Mouse (Mus musculus): ENCODE results near the gene Dip2a. TPM values are rescaled to one million over a fixed set of nuclear protein-coding genes. Genes with fewer than 3 reads are reported as not detected.

The Dip2a gene
- polyA plus RNA-seq, 1 experiment: 19.8 TPM

DNA sequence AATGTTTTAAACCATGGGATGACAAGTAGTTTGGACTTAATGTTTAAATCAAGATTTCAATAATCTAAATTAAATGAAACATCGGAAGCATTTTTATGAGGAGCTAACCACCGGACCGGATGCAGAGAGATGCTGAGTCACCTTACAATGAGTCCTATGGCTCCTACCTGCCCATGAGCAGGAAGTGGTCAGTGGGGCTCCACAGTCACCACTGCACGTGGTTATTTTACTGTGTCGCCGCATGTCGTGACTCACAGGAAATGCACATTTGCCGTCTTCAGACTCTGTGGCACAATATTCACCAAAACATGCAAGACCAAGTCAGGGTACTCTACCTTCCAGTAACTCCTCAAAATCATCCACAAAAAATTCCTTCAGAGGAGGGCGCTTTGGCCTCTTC lies 38.4 kb downstream of the Dip2a start:
- DNase-seq (ENCODE audit: low read depth): no peak

DNA sequence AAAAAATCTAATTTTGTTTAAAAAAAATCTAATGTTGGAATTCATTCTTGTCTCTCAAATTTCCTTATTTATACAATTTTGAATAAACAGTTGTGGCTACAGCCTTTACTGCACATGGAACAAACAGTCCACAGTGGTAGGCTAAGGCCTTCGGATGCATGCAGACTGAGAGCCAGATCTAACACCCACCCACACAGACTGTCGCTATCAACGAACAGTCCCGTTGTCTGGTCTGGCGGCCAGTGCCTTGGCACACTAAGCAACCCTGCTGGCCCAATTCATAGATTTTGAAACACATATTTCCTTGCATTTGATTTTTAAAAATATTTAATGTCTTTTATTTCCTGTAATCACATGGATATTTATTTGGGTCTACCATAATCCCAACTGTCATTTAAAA lies 45.0 kb downstream of the Dip2a start:
- no peak for DNase-seq (ENCODE audit: low read depth)

DNA sequence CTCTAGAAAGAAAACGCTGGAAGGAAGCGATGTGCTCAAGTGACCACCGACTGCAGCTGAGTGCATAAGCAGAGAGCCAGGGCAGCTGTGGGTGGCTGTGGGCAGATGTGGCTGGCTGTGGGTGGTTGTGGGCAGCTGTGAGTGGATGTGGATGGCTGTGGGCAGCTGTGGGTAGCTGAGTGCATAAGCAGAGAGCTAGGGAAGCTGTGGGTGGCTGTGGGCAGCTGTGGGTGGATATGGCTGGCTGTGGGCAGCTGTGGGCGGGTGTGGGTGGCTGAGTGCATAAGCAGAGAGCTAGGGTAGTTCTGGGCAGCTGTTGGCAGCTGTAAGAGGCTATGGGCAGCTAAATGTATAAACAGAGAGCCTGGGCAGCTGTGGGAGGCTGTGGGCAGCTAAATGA lies 51.9 kb downstream of the Dip2a start:
- no peak for DNase-seq (ENCODE audit: low read depth)

DNA sequence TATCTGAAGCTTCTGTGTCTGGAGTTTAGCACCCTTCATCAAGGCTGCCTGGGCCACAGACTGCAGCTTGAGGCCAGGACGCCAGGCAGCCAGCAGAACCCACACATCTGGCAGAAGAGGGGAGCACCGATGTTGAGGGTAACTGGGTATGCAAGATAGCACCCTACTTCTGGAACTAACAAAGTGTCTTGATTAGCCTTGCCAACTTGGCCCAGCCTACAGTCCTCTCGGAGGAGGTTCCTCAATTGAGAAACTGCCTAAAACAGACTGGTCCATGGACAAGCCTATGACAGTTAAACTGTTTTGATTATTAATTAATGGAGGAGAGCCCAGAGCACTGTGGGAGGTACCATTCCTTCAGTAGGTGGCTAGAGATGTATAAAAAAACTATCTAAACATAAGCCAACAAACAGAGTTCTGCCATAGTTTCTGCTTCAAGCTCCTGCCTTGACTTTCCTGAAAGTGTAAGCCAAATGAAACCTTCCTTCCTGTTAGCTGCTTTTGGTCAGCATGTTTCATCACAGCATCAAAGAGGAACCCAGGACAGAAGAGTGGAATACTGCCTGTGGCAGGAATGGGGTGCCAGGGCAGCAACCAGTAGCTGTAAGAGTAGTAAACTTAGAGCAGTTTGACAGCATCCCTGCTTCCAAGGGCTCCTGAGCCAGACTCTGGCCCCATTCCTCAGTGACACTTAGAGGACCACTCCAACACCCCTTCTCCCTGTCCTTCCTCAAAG lies 55.0 kb downstream of the Dip2a start:
- DNase-seq (ENCODE audit: low read depth): no peak

DNA sequence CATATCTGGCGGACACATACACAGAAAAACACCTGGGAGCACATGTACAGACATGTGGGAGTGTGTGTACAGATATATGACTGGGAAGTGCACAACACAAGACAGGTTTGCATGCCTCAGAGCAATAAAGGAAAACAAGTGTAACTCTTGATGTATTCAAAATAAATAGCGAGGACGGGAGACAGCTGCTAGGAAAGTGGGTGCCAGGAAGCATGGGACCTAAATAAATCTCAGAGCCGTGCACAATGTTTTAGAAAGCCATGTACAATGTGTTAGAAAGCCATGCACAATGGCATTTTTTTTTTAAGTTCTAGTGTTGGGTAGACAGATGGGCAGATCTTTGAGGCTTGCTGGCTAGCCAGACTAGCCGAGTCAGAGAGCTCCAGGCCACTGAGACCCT lies 56.0 kb downstream of the Dip2a start:
- DNase-seq (ENCODE audit: low read depth): no peak

DNA sequence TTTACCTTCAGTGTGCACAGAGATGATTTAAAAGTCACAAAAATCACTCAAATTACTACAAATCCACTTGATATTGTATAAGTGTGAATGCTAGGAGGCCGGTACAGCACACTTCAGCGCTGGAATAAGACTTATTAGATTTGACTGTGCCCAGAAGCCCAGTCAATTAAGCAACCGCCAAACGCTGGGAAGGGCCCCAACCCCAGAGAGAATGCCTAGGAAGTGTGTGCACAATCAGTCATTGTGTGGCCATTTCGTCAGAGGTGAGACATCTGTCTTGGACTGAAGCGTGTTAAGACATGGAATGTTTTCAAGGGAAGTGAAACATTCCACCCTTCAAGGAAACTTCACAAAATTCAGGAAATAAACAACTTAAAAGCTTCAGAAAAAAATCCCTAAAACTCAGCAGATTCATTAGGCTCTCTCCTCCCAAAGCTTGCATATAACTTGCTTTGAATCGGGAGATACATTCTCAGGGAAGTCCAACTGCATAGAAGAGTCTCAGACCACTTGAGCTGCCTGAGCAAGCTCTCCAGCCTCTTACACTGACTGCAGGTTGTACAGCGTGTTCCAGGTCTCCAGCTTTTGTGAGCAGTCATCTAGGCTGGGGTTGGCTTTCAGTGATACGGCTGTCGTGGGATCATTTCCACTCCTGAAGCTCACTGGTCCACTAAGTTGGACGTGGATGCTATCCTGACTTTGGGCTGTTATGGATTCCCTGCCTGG lies 56.7 kb downstream of the Dip2a start:
- DNase-seq (ENCODE audit: low read depth): peak; percentile 52

DNA sequence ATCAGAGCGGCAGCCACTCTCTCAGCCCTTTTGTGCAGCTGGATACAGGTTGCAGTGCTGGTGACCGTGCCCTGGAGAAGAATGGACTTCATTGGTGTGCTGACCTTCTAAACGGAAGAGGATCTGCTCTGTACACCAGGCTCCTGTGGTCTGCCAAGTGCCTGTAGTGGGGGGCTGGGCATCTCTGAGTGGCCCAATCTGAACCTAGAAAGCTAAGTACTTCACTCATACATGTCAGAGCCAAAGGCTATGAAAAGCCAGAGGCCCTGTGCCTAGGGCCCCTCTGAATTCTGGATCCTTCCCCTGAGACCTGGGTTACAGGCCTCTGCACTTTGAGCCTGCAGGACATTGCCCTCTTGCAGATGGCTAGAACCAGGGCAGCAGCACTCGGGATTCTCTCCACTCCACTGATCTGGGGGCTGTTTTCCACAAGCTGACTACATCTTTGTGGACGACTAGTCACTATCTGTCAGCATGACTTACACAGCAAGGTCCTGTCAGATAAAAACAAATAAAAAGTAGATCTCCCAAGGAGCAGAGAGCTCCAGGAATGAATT lies 66.5 kb downstream of the Dip2a start:
- no peak for DNase-seq (ENCODE audit: low read depth)

DNA sequence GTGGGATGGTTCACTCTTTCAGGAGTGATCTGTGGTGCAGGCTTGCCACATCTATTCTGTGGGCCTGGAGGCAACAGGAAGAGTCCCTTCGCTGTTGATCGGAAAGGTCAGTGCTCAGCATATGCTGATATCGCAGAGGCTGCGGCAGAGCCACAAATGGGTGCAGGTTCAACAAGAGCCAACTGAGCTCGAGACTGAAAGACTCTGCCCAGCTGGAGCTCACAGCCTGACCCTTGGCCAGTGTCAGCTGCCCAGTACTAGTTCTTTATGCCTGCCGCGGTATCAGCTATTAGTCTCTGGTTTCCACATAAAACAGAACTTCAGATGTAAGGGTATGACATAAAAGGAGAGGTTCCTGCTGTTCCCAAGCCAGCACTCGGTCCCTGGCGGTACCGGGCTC lies 69.8 kb downstream of the Dip2a start:
- DNase-seq (ENCODE audit: low read depth): no peak

DNA sequence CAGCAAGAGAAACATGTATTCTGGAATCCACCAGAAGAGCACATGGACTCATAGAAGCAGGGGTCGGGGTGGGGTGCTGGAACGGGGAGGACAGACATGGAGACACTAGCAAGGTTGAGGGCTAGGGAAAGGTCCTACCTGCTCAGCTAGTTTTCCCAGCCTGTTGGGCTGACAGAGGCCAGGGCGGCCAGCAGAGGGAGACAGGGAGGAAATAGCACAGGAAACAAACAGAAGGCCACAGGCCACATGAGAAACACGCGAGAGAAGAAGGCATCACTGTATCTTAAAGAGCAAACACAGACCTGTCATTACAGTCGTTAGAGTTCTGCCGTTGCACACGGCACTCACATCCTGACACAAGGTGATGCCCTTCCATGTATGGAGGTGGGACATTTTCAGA lies 73.9 kb downstream of the Dip2a start:
- no peak for DNase-seq (ENCODE audit: low read depth)

DNA sequence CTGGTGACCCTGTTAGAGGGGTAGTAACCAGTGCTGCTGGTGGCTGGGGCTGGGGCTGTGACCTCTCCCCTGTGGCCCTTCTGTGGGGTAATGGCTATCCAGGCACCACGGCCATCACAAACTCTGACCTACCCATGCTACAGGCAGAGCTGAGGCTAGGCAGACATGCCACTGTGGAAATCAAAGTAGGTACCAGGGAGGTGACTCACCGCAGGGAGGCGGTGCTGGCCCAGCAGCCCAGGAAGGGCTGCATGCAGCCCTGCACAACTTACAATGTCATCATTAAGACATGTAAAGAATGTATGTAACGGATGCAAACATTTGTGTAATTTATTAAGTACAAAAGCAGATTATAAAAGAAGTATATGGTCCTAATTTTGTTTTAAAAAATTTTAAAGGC lies 82.7 kb downstream of the Dip2a start:
- no peak for DNase-seq (ENCODE audit: low read depth)

DNA sequence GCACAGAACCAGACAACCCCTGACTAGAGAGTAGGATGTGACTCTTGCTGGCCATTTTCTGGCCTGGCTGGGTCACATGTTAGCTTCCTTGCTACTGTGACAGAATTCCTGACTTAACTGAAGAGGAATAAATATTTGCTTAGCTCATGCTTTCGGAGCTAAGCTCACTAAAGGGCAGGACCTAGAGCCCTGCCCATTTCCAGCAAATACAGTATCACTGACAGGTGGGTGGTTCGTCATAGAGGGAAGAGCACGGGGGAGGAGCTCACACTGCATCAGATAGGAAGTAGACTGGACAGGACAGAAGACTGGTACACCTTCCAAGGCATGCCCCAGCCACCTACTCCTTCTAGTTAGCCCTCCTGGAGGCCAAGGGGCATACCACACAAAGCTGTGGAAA lies 83.6 kb downstream of the Dip2a start:
- DNase-seq (ENCODE audit: low read depth): no peak

DNA sequence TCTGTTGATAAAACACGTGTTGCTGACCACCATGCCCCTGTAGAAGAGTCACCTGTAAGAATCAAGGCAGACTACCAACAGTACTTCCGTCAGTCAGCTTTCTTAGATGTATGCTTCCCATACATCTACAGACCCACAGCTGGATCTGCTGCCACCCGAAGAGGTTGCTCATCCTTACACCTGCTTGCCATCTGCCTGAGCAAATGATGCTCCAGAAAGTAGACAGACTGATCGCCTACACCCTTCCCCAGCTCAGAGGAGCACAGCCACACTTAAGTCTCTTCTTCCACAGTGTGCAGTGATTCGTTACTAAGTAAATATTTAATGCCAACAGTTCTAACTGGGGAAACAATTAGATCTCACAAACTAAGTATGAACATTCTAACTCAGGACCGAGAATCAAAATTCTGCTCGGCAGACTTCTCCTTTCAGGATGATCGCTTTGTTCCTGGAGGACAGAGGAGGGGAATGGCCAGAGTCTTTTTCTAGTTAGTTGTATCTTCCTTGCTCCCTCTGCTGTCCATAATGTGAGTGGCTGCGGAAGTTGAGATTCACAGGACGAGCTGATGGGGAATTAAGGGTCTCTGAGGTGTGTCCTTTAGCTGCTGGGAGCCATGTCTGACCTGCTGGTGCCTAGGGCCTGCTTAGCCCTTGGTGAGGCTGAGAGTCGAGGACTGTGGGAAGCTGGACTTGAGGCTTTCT lies 84.6 kb downstream of the Dip2a start:
- DNase-seq (ENCODE audit: low read depth): no peak

DNA sequence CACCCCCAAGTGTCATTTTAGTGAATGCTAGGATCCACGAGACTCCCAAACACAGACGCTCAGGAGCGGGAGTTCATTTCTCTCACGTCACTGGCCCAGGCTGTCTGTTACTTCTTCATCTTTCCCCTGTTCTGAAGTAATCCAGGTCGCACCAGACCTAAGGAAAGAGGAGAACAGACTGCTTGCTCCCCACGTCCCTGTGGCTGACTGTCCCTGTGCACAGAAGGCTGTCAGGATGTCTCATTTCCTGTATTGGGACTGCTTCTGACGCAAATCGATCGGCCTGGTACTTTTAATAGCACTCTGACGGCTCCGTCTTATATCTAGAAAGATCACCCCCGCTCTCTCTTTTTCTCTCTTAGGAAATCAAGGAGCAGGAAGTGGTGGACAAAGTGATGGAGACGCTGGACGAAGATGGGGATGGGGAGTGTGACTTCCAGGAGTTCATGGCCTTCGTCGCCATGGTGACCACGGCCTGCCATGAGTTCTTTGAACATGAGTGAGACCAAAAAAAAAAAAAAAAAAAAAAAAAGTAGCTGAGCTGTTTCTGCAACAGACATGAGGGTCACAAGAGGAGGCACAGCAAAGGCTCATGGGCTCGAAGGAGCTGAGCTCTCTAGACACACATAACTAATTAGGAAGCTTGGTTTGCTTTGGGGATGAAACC lies 85.4 kb downstream of the Dip2a start:
- DNase-seq (ENCODE audit: low read depth): no peak

DNA sequence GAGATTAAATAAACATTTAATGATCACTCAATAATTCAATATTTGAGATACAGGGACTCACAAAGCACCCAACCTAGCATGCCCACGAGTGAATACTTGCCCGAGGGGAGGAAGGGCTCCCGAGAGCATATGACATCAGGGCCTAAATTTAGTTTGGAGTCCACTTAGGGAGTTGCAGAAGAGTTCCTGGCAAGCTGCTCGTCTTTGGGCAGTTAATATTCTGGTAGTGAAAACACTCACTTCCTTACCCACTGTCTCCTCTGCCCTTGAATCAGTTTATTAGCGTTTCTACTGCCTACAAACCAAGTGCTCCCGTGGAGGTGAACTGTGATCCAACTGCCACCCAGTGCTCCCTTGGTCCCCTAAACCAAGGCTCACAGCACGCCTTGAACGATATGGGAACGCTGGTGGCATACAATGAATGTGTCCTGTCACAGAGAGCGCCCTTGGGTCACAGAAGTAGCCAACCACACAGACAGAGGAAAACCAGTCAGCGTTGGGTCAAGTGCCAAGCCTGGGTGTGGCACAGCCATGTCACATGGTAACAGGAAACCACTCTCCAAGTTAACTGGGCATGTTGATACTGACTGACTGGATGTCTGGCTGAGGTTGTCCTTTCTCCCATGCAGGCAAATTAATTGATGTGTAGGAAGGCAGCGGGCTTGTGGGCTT lies 87.2 kb downstream of the Dip2a start:
- DNase-seq (ENCODE audit: low read depth): no peak

DNA sequence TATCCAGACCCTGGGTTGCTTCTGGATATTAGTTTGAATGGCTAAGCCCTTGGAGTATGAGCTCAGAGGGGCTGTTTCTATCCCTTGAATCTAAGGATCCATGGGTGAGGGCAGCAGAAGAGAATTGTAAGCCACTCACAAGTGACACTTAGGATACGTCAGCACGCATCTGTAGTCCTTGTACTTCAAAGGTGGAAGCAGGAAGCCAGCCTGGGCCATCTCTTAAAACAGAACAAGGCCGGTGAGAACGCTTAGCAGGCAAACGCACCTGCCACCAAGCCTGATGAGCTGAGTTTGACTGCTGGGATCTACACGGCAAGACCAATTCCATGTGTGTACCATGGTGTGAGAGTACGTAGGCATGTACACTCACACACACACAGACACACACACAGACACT lies 87.9 kb downstream of the Dip2a start:
- no peak for DNase-seq (ENCODE audit: low read depth)

DNA sequence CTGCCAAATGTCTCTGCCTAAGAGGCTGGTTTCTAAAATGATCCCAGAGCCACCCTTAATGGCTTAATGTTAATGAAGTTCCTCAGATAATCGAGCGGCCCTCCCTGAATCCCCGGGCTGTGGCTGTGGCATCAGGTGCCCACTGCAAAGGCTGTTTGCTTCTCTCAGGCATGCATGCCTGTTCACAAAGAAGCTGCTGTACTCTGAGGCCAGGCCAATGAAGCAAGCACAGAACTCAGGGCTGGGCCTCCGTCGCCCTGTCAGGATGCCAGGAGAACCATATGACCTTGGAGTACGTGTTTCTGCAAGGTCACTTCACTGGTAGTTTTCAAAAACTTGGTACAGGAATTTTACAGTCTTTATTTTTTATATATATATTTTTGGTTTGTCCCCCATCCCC lies 89.5 kb downstream of the Dip2a start:
- no peak for DNase-seq (ENCODE audit: low read depth)

DNA sequence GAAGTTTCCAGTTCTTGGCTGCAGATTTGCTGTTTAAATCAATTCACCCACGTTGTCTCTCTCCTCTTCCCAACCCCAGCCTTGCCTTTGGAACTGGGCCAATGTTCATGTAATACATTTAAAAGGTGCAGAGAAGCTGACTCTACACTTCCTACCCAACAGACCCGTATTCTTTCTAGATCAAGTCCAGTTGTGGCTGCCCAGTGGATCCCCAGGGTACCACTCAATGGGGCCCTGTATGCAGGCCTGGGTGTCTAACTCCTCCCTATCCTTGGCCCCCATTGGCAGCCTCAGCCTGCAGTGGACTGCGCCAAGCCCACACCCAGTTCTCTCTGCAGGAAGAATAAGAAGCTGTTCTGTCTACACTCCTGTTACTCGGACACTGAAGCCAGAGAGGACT lies 91.6 kb downstream of the Dip2a start, which contains the start of gene S100b:
Gene S100b (plus strand): TSS at position 318 of the 400 bp plus-strand sequence.
- no peak for DNase-seq (ENCODE audit: low read depth)

DNA sequence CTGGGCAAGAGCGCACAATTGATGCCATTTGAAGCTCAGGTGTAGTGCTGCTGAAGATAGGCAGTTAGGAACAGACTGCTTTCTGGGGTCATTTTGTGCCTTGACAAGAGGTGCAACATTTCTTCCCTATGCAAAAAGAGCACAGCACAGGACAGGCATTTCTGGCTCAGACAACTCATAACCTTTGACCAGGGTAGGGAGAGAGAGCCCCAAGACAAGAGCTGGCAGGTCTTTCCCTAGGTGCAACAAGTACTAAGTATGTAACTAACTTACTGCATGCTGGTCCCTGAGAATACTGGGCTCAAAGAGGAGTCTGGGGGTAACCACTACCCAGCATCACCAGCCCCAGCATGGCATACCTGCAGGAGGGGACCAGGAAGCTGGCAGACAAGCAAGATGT lies 92.0 kb downstream of the Dip2a start:
- no peak for DNase-seq (ENCODE audit: low read depth)

DNA sequence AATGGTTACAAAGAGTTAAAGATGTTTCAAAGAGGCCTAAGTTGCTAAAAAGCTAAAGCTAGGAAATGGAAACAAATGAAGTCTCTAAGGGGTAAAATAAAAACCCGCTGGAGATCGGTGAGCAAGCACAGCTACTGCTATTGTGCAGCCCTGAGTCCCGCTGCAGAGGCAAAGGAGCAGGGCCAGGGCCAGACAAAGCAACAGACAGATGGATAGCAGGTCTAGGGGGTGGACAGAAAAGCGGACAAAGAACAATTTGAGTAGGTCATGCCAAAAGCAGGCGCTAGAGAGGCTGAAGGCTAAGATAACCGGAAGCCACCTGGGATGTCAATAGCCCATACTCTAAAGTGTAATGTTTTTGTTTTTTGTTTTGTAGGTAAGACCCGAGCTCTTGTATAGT lies 94.2 kb downstream of the Dip2a start:
- no peak for DNase-seq (ENCODE audit: low read depth)

DNA sequence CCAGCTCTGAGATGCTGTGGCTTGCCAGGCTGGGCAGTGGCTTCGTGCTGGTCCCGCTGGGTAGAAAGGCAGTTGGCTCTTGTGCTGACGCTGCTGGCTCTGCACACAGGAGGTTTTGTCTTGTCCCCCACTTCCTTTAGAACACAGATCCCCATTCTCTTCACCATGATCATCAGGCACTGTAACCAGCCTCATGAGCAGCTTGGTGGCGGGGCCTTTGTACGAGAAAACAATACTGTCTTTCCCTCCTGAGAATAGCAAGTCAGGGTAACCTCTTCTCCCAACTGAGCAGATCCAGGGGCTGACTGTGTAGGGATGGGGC lies 96.5 kb downstream of the Dip2a start:
- no peak for DNase-seq (ENCODE audit: low read depth)

DNA sequence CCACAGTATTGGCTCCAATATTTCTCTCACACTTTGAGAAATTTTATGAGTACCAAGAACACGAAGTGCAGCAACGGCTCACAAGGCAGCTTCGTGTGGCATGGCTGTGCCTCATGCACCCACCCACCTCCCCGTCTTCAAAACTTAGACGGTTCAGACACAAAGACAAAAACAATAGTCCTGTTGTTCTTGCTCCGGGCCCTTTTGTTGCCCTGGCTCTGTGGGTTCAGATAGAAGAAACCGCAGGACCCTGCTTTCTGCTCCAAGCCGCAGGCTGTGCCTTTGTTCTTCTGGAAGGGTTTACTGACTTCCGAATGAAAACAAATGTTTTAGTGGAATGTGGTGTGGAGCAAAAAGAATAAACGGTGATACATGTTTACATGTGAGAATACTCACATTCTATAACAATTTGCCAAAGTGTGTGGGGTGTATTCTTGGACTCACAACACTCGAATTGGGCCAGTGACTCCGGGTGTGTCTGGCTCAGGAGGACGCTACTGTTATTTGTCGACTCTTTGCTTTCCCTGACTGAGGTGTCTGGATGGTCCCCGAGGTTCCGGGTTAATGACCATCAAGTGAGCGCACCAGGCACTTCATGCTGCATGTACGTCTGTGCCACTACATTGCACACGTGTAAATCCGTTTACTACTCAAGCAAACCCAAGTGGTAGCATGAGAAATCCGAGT lies 97.0 kb downstream of the Dip2a start:
- no peak for DNase-seq (ENCODE audit: low read depth)

All from gonadal fat pad, adult 2 months (tissue).